Mouse (Mus musculus) embryo, embryonic 11.5 days (tissue): Measurements from ENCODE around the gene Rbbp6.
A peak's percentile ranks its signal among the peaks of the same experiment; 100 is the strongest.

Experiments
- DNase-seq: peaks from one replicate; pipeline ENCODE4 v3.0.0-alpha.2; 2012; ENCODE audit warnings: low read depth, low spot score

Rbbp6 gene

DNA sequence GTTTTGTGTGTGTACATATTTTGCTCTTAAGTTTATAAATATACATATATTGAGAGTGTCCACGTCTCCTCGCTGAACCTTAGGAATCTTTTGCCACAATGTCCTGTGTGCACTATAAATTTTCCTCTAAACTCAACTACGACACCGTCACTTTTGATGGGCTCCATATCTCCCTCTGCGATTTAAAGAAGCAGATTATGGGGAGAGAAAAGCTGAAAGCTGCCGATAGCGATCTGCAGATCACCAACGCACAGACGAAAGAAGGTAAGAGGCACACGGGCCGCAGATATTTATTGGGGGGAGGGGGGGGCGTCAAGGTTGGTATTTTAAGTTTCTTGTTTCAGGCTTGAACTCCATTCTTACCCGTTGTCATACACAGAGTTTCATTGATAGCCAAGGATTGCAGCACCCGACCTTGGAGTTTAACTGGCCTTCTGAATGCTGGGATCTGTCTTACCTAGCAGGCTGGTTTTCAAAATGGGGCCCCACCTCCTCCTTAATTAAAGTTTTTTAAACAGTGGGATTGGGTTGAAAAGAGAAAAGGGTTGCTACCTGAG is 5.5 kb downstream of the Rbbp6 start:
- DNase-seq, result no peak

DNA sequence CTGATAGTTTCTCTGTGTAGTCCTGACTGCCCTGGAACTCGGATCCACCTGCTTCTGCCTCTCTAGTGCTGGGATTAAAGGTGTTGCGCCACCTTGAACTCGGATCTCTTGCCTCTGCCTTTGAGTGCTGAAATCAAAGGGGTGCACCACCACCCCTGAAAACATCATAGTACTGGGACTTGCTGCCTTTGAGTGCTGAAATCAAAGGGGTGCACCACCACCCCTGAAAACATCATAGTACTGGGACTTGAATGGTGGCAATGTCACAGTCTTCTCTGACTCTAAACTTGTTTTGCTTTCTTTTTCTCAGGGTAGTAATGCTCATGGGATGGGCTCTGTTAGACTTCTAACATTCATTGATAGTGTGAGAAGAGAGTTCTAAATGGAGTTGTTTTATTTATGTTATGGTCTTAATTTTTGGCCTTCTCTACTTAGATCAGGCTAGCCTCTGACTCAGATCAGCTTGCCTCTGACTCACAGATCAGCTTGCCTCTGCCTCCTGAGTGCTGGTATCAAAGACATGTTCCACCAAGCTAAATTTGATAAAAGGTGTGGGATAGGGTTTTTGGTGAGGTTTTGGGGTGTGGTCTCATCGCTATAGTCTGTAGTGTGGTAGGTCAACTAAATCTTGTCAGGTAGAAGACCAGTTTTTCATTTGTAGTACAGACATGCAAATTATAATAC is 6.7 kb downstream of the Rbbp6 start:
- no peak for DNase-seq

- no peak for DNase-seq
Observed at GRCm38 (mm10) chr7:122979514-122979913, 14.0 kb downstream of the Rbbp6 start.

GRCm38 (mm10) chr7:122998189-122998588 is 32.7 kb downstream of the Rbbp6 start:
- DNase-seq, result no peak

DNA sequence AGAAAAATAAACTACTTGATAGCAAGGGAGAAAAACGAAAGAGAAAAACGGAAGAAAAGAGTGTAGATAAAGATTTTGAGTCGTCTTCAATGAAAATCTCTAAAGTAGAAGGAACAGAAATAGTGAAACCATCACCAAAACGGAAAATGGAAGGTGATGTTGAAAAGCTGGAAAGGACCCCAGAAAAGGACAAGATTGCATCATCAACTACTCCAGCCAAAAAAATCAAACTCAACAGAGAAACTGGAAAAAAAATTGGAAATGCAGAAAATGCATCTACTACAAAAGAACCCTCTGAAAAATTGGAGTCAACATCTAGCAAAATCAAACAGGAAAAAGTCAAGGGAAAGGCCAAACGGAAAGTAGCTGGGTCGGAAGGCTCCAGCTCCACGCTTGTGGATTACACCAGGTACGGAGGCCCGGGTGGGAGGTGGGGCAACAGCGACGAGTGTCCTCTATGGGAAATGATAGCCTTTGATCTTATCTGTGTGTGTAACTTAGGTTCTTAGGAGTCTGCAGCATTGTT is 34.4 kb downstream of the Rbbp6 start:
- DNase-seq, result no peak

DNA sequence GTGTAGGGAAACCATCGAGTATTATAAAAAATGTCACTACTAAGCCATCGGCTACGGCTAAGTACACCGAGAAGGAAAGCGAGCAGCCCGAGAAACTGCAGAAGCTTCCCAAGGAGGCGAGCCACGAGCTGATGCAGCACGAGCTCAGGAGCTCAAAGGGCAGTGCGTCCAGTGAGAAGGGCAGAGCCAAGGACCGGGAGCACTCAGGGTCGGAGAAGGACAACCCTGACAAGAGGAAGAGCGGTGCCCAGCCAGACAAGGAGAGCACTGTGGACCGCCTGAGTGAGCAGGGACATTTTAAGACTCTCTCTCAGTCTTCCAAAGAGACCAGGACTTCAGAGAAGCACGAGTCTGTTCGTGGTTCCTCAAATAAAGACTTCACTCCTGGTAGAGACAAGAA is 35.3 kb downstream of the Rbbp6 start:
- no peak for DNase-seq

DNA sequence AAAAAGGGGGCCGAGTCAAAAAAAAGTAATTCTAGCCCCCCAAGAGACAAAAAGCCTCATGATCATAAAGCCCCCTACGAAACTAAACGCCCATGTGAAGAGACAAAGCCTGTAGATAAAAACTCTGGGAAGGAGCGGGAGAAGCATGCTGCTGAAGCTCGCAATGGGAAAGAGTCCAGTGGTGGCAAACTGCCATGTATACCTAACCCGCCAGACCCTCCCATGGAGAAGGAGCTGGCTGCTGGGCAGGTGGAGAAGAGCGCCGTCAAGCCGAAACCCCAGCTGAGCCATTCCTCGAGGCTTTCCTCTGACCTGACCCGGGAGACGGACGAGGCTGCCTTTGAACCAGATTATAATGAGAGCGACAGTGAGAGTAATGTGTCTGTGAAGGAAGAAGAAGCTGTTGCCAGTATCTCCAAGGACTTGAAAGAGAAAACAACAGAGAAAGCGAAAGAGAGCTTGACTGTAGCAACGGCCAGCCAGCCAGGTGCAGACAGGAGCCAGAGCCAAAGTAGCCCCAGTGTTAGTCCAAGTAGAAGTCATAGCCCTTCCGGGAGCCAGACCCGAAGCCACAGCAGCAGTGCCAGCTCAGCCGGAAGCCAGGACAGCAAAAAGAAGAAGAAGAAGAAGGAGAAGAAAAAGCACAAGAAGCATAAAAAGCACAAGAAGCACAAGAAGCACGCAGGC is 36.0 kb downstream of the Rbbp6 start:
- no peak for DNase-seq

DNA sequence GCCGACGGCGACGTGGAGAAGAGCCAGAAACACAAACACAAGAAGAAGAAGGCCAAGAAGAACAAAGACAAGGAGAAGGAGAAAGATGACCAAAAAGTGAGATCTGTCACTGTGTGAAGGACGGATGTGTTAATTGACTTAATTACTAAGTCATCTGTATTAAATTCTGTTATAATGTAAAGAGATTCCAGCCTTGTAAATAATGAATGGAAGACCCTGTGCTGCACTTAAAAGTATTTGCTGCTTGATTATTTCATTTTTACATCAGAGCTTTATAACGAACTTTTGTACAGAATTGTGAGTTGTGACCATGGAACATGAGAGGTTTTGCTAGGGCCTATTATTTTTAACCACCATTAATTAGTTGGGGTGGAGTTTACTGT is 36.5 kb downstream of the Rbbp6 start:
- DNase-seq, result no peak

- no peak for DNase-seq
Observed at GRCm38 (mm10) chr7:123003207-123003606, 37.7 kb downstream of the Rbbp6 start.

DNA sequence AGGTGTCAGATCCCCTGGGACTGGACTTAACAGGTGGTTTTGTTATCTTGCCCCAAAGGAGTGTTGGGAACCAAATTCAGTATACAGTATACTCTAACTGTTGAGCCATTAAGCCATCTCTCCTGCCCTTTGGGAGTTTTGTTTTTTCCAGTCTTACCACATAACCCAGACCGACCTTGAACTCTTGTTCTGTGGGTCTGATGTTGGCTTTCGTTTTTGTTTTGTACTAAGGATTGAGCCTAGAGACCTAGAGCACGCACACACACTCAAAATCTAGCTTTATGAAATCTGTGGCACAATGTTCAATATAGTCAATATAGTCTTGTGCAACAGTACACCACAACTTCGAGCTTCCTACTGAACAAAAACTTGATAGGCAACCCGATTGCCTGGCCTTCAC is 39.0 kb downstream of the Rbbp6 start:
- no peak for DNase-seq

DNA sequence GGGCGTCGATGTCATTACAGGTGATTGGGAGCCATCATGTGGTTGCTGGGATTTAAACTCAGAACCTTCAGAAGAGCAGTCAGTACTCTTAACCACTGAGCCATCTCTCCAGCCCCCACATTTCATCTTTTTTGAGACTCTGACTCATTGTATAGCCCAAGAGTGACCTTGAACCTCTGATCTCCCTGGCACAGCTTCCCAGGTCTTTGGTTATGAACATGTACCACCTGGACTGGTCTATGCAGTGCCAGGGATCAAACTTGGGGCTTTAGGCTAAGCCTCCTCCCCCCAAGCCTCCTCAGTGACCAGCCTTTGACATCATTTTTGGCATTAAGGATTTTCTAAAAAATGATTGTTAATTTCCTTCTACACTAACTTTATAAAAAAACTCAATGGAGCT is 40.8 kb downstream of the Rbbp6 start:
- DNase-seq, result no peak

GRCm38 (mm10) chr7:123007743-123008142 is 42.3 kb downstream of the Rbbp6 start:
- no peak for DNase-seq

- DNase-seq, result no peak
Observed at GRCm38 (mm10) chr7:123013466-123013865, 48.0 kb downstream of the Rbbp6 start.

DNA sequence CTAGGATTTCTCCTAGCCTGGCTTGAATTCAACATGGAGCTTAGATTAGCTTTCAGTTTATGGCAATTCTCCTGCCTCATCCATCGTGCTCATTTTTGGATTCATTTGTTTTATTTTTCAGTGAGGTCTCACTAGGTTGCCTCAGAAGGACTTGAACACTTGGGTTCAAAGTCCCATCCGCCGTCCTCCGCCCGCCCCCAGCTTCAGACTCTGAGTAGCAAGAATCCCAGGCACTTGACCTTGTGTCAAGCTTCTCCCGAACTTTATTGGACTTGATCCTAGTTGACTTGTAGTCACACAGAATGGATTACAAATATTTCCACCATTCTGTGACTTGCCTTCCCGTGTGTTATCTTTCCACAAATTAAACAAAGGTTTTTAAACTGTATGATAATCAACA is 49.2 kb downstream of the Rbbp6 start:
- no peak for DNase-seq

- peak; percentile 19 for DNase-seq
Observed at GRCm38 (mm10) chr7:123017627-123018026, 52.1 kb downstream of the Rbbp6 start.

GRCm38 (mm10) chr7:123025123-123025522 is 59.6 kb downstream of the Rbbp6 start:
- no peak for DNase-seq

DNA sequence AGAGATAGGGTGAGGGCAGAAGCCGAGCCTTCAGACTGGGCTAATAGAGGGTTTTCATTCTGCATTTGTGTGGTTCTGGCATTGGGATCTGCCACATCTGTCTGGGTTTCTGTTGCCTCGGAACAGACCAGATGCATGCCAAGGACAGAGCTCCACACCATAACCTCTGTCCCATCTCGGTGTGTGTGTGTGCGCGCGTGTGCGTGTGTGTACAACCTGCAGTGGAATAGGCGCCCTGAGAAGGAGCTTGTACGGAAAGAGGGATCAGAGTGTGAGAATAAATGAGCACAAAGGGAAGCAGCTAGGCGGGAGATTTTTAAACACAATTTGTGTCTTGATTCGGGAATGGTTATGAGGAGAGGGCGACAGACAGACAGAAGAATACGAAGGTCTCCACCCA is 64.8 kb downstream of the Rbbp6 start:
- DNase-seq, result no peak

DNA sequence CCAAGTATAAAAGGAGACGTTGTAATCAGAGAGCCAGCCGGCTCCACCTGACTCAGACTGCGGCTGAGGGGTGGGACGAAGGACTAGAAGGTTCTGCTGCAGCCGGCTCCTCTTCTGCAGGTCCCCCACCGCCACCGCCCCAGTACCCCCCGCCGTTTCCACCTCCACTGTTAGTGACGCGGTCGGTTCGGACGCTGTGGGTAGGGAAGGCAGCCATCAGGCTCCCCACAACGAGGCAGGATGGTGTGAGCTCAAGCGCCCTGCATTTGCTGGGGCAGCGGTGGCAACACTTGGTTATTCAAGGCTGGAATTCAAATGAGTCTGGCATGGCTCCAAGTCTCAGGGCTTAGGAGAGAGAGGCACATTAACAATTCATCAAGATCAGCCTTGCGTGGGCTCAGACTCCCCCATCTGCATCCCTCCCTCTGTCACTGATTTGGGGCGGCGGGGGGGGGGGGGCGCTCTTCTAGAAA is 65.3 kb downstream of the Rbbp6 start:
- DNase-seq, result peak; percentile 74

- no peak for DNase-seq
Observed at GRCm38 (mm10) chr7:123031211-123031743, 65.8 kb downstream of the Rbbp6 start.

- DNase-seq, result no peak
Observed at GRCm38 (mm10) chr7:123035314-123035713, 69.8 kb downstream of the Rbbp6 start.

GRCm38 (mm10) chr7:123039302-123039701 is 73.8 kb downstream of the Rbbp6 start:
- DNase-seq, result no peak

DNA sequence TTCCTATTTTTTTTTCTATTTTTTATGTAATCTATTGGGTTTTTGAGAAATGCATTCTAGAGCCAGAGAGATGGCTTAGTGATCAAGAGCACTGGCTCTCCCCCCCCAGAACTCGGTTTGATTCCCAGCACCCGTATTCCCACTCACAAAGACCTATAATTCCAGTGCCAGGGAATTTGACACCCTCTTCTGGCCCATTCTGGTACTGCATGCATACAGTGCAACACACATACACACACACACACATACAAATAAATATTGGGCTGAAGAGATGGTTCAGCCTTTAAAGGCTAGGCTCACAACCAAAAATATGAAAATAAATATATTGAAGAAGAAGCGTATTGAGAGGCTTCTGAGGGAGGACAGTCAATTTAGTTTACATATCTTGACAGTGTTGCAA is 79.7 kb downstream of the Rbbp6 start:
- DNase-seq, result no peak
